Mouse (Mus musculus): Measurements from ENCODE around the gene D10Jhu81e. TPM values are rescaled to one million over a fixed set of nuclear protein-coding genes. Genes with fewer than 3 reads are reported as not detected.

The D10Jhu81e gene
- total RNA-seq, 2 experiments from 2014 or later = 42.1 to 103 TPM

DNA sequence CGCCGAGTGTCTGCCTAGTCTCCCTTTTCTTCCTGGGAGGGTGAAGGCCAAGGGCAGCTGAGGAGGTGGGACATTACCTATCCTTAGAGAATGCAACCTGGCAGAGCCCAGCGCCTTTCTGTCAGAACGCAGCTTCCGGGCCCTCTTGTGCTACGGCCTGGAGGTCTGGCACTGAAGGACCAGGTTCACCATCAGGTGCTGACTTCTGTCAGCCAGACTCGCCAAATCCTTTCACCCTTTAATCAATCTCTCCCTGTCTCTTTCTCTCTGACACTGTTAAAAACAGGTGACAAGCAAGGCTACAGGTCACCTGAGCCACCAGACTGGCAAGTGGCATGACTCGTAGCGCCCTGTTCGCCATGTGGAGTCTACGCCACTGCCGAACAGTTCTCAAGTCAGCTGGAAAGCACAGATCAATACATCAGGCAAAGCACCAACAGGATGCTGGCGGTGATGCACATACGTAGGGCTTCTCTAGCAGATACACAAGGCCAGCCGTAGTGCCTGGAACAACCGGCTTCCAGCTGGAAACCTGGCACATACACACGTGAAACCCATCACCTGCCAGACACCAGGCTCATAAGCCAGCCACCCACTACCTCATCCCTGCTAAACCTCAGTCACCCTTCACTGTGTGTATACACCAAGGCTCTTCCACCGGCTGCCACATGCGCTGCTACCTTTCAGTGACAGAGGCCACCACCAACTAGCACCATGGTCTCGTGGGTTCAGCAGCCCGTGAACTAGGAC, 4.2 kb downstream of the D10Jhu81e start:
- no peak for ATAC-seq (replicated peaks; ENCODE audit: low FRiP score, low TSS enrichment, poor library complexity, severe bottlenecking)

DNA sequence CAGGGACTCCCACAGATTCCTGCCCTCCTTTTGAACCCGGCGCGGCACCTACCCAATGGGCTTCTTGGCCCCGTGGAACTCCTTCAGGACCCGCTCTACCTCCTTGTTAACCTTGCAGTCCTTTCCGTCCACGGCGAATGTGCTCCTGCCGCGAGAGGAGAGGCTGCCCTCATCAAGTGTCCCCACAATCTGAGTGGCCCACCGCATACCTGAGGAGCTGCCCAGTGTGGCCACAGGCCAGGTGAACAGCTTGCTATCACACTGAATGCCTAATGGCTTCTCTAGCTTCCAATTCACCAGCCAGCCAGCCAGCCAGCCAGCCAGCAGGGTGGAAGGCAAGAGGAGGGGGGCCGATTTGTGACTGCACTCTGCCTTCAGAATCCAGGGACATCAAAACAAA, 4.8 kb downstream of the D10Jhu81e start:
- ATAC-seq (replicated peaks; ENCODE audit: low FRiP score, low TSS enrichment, poor library complexity, severe bottlenecking) = no peak

DNA sequence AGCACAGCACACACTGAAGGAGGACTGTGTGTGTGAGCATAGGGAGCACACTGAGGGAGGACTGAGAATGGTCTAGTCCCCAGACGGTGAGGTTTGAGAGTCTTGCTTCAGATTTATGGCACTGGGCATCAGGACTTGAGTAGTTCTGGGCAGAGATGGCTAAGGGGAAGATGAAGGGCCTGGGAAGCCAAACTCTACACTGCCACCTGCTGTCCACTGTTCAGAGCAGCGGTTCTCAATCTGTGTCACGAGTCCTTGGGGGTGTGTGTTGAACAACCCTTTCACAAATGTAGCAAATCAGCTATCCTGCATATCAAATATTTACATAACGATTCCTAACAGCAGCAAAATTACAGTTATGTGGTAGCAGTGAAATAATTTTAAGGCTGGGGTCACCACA, 5.7 kb downstream of the D10Jhu81e start:
- ATAC-seq (replicated peaks; ENCODE audit: low FRiP score, low TSS enrichment, poor library complexity, severe bottlenecking) = peak; percentile 54; the same call in 1 of the 2 replicates

DNA sequence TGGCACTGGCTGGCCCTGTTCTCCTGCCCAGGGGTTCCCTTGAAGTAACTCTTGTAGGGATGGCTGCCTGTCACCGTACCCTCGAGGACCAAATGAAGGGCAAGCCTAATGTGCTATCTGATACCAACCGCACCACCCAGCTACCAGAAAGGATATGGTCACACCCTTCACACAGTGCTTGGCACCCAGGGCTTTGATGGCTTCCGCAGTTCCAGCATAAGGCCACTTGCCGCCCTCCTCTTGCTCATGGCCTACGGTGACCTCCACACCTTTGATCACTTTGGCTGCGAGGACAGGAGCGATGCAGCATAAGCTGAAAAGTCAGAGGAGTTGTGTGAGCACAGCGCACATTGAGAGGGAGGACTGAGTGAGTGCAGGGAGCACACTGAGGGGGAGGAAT, 6.3 kb downstream of the D10Jhu81e start:
- ATAC-seq (replicated peaks; ENCODE audit: low FRiP score, low TSS enrichment, poor library complexity, severe bottlenecking) = no peak

DNA sequence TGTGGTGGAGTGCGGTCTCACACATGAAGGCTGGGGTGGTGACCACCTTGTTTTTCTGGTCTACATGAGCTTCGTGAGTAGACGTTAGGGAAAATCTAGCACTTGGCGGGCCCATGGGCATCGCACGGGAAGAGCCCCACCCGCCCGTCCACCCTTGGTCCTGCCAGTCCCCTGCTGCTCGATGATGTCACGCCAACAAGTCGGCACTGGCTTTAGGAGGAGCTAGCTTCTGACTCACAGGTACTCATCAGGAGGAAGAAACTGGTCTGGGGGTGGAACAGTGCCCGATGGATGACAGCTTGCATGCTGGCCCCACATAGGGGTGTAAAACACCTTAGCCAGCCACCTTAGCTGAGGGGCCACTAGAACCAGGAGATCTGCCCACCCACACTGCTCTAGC, 6.9 kb downstream of the D10Jhu81e start:
- ATAC-seq (replicated peaks; ENCODE audit: low FRiP score, low TSS enrichment, poor library complexity, severe bottlenecking) = no peak

DNA sequence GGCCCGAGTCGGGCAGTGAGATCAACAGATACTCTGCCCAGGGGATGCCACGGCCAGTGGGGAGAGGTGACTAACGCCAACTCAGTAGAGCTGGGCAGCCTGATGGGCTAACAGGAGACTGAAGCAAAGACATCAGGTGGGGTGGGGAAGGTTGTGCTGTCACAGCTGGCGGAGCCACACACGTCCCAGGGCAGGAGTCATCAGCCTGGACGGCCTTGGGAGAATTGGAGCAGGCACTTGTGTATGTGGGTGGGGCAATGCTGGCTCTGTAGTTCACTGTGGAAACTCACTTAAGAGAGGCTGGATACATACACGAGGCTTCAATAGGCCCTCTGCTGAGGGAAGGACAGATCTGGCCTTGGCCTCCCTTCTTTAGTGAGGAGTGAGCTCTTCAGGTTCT, 8.5 kb downstream of the D10Jhu81e start:
- ATAC-seq (replicated peaks; ENCODE audit: low FRiP score, low TSS enrichment, poor library complexity, severe bottlenecking) = no peak

DNA sequence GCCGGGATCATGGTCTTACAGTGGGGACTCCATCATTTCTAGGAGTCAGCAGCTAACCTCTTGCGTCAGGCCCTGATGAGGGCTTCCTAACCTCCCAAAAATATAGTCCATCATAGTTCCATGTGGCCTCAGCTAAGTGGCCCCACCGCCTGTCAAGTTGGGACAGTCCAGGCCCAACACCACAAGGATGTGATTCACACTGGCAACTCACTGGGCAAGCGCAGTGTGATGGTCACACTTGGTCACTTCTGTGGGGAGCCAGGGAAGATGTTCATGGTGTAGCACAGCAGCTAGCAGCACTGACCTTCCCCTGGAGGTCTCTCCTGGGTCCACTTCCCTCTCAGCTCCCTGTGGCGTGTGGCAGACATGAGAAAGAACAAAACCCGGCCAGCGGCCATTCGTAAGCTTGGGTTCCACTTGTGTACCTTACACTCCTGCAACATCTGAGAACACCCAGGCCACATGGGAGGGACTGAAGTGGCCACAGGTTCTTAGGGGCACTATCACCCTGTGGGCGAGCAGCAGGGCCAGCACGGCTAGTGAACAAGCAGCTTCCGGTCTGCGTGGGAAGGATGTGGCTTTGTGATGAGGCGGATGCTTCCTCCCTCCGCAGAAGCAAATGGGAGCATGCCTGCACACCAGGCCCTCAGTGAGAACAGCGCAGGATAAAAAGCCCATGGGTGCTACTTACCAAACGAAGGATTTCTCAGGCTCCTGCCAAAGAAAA, 9.1 kb downstream of the D10Jhu81e start:
- ATAC-seq (replicated peaks; ENCODE audit: low FRiP score, low TSS enrichment, poor library complexity, severe bottlenecking) = peak; percentile 3; the same call in 1 of the 2 replicates

DNA sequence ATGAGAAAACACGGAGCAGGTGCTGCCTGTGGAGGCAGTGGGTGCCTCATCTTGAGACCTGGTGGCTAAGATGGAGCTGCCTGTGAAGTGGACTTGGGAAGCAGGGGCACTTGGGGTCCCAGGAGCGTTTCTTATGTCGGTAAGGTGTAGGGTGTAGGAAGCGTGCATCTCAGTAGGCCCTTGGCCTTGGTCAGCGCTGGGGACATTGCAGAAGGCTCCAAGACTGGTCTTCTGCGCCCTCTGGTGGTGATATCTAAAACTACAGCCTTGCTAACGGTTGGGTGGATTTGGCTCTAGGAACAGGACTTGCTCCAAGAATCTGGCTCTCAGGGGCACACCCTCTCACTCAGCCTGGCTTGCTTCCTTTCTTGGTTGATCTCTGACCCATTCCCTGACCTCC, 9.7 kb downstream of the D10Jhu81e start:
- ATAC-seq (replicated peaks; ENCODE audit: low FRiP score, low TSS enrichment, poor library complexity, severe bottlenecking) = peak; percentile 66

DNA sequence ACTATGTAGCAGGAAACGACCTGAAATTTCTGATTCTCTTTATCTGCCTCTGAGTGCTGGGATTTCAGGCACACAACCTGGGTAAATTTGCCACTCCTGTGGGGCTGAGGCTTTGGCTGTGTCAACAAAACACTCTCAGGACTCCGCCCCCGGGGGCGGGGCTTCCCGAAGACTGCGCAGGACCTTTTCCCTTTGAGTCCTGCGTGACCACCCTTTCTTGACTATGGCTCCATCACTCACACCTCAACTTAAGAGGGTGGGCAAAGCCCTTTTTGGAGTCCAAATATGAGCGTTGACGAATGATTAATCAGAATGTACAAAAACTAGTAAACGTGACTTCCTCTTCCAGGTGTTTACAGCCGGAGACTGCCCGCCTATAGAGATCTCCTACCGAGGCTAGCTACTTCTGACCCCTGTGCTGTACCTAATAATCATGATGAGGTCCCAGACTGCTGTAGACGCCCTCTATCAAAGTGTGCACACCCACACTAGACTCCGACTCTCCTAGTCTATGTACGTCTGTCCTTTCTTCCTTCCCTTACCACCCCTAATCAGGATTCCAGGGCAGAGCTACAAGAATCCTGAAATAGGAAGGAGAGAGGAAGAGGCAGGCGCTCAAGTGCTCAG, 10.2 kb downstream of the D10Jhu81e start:
- peak; percentile 41; the same call in 1 of the 2 replicates for ATAC-seq (replicated peaks; ENCODE audit: low FRiP score, low TSS enrichment, poor library complexity, severe bottlenecking)

DNA sequence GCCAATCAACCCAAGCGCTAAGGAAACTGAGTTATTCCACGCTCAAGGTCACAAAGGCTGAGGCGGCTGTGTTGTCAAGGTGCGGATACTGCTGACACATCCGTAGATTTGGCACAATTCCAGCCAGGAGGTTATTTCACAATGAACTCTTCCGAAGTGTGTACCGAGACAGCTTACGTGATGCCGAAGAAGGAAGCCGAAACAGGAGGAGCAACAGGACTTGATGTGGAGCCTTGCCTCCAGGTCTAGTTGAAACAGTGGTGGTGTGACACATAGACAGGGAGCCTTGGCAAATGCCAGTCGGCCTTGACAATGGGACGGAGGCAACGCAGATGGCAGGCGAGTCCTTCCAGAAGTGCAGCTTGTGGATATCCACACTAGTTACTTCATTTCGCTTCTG, 11.5 kb downstream of the D10Jhu81e start:
- ATAC-seq (replicated peaks; ENCODE audit: low FRiP score, low TSS enrichment, poor library complexity, severe bottlenecking) = no peak

DNA sequence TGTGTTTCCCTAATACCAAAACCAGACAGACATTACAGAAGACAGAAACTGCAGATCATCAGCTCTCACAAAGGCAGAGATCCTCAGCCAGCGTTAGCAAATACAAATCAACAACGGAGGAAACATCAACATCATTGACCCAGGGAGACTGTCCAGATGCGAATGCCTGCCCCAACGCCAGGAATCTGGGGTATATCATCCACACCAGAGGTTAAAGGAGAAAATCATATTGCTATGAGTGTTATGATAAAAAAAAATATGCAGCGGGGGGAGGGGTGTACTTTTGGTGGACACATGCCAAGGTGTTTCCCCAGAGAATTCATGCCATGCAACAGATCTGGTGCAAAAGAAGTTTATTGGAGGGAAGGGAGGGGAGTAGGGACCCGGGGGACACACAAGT, 12.7 kb downstream of the D10Jhu81e start:
- no peak for ATAC-seq (replicated peaks; ENCODE audit: low FRiP score, low TSS enrichment, poor library complexity, severe bottlenecking)

DNA sequence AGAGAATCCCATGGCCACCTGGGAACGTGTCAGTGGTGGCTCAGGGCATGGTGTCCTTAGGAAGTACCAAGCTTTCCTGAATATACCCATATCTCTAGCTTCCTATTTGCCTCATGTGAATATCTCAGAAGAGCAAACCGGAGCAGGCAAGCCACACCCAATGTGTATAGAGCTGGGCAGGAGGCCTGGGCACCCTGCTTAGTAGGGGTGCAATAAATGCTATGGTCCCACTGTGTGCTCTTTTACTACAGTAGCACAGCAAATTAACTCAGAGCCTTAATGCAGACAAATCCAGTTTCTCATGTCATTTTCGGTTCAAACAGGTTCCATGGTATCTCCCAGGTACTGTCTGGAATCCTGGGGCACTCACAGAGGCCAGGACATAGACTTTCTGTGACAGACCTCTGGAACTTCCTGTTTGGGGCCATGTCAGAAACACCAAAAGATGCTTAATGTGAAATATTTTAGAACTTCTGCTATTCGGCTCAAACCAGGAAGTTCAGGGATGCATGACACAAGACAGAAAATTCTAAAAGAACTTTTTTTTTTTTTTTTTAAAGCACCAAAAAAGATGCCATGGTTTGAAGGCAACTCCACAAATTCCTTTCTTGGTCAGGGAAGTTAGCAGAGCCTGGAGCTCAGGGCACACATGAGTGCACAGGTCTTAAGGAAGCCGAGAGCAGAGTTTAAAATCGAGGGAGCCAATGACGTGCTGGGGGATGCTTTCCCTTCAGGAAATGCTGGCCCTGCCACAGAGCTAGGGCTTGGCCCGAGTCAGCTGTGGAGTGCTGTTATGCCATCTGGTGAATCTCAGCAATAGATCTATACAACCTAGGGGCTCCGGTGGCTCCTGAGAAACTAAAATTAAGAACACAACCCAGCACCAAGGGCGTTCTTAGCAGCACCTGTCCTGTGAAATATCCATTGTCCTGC, 20.5 kb downstream of the D10Jhu81e start:
- ATAC-seq (replicated peaks; ENCODE audit: low FRiP score, low TSS enrichment, poor library complexity, severe bottlenecking) = no peak

DNA sequence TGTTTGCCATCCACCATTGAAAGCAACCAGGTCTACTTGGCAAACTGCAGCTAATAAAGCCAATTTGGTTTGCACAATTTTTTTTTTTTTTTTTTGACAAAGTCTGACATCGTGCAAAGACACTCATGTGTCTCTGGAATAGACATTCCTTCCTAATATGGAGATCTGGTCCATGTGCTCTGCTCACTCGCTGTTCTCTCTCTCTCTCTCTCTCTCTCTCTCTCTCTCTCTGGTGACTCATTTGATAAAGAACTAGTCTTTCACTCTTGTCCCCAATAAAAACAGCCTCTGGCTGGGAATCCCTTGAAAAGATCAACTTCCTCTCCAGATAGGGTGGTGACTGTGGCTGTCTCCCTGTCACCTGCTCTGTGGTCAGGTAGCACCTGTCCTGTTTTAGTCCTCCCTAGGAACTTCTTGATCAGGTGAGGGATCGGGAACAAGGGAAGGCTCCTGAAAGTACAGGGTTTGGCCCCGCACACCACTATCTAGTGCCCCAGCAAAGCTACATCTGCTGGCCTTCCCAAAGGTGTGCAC, 21.6 kb downstream of the D10Jhu81e start:
- no peak for ATAC-seq (replicated peaks; ENCODE audit: low FRiP score, low TSS enrichment, poor library complexity, severe bottlenecking)

DNA sequence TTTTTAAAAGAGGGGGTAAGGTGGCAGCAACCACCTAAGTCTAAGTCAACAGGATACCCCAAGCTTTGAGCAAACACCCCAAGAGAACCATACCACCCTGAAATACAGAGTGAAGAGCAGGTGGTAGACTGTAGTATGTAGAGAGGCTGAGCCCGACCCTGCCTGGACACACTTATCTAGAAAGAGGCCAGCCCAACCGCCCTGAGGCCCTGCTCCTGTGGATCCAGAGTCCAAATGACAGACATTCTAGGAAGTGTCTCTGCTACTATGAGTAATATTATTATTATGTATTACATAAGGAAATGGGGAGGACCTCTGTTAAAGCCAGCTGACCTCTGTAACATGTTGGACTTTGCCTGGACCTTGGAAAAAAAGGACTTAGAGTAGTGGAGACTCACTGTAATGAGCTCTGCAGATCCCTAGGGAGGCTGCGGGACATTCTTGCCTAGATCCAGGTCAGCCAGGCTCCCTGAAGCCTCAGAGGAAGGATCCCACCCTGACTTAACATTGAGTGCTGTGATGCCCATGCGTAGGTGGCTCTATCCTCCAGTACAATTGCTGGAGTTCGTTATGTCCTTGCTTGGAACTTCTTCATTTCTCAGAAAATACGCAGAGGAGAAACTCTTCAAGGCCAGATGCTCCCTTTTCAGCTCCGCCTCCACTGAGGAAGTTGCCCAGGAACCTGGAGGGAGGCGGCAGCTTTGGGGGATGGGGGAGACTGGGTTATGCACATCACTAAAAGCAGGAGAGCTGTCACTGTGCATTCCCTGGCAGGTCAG, 25.7 kb downstream of the D10Jhu81e start:
- no peak for ATAC-seq (replicated peaks; ENCODE audit: low FRiP score, low TSS enrichment, poor library complexity, severe bottlenecking)

DNA sequence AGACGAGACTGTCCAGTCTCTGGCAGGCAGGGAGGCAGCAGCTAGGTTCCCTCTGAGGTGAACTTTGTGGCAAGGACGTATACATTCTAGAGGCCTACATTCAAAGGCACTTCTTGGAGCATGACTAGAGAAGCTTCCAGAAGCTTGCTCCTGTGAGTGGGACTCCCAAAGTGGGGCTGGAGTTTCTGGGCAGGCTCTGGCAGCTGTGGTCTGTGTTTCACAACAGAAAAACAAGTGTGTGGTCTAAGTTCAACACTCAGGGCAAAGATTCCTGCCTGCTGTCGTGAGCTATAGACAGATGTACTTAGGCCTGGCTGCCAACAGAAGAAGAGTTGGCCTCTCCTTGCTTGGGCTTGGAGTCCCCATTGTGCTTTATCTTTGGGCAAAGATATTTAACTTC, 28.7 kb downstream of the D10Jhu81e start:
- ATAC-seq (replicated peaks; ENCODE audit: low FRiP score, low TSS enrichment, poor library complexity, severe bottlenecking) = no peak

DNA sequence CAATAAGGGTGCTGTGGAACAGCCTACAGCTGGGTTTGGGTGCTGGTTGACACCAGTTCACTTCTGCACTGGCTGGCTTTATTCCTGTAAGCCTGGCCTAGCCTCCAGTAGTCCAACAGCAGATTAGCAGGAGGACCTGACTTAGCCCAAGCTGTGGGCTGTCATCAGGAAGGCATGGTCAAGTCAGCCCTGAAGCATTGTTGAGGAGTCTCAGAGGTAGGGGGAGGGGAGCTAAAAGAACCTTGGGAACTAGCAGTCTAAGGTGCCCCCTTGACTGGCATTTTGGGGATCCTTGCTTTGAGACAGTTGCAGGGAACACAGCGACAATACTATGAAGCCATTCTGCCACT, 29.4 kb downstream of the D10Jhu81e start:
- ATAC-seq (replicated peaks; ENCODE audit: low FRiP score, low TSS enrichment, poor library complexity, severe bottlenecking) = no peak

DNA sequence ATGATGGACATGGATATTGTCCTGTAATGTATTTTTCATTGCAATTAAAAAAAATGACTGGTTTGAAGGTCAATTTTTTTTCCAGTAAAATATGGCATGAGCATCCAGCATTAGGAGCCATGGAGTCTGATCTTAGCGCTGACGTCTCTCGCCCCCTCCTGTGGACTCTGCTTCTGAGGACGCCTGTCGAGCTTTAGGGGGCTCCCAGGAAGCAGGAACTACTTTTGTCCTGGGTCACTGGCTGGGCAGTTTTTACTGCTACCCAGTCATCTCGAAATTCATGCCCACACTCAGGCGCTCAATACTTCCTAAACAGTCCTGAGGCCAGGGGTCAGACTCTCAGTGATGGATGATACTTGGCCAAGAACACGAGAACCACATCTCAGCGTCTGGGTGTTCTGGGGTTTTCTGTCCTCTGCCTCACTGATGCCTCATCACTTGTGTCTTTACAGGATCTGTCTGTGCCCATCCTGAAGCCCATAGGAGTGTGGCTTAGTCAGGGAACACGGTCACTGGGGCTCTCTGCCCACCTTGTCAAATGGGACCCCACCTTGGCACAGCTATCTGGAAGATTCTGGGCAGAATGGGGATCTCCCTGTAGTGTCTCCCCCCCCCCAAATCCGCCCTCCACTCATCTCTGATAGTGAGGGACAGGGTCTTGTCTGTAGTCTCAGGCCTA, 29.9 kb downstream of the D10Jhu81e start:
- no peak for ATAC-seq (replicated peaks; ENCODE audit: low FRiP score, low TSS enrichment, poor library complexity, severe bottlenecking)
